Mouse (Mus musculus) liver, embryonic 14.5 days (tissue): ENCODE results near the gene Ttc4. TPM values are rescaled to one million over a fixed set of nuclear protein-coding genes. Genes with fewer than 3 reads are reported as not detected.

ENCODE experiments used
- ATAC-seq: fragments of 200-750 bp; cut with Nextera tagmentation; 2 replicates; pipeline ENCODE4 v1.8.0; 2017; ENCODE audit warnings: moderate number of reproducible peaks, mild to moderate bottlenecking, moderate library complexity; ENCODE audit not compliant: insufficient read depth
- DNase-seq, 3 experiments: peaks; one replicate each; pipeline ENCODE4 v3.0.0-alpha.2; 2012 to 2013; ENCODE audit warnings: low read depth in 3 of 3, low spot score in 3 of 3
- H3K27ac ChIP-seq: fragments of 300-500 bp; sonication (generic); 2 replicates; pipeline ENCODE4 v1.5.1; 2014; ENCODE audit warnings: moderate library complexity, mild to moderate bottlenecking, control low read depth, inconsistent platforms
- H3K27me3 ChIP-seq: fragments of 300-500 bp; sonication (generic); 2 replicates; pipeline ENCODE4 v1.6.1; 2014; ENCODE audit warnings: mild to moderate bottlenecking, low read length, moderate library complexity; ENCODE audit not compliant: control insufficient read depth, insufficient read depth
- H3K36me3 ChIP-seq: fragments of 300-500 bp; sonication (generic); replicated peaks from 2 replicates; pipeline ENCODE4 v1.6.1; 2014; ENCODE audit warnings: low read depth; ENCODE audit not compliant: control insufficient read depth, insufficient read depth
- H3K4me1 ChIP-seq, 2 experiments: fragments of 200-500 bp in 1 of 2; fragments of 300-500 bp in 1 of 2; sonication (generic) in 1 of 2; replicated peaks; 2 replicates each; pipeline ENCODE4 v1.6.1; 2012 to 2014; ENCODE audit warnings: antibody characterized with exemption in 1 of 2, inconsistent platforms in 1 of 2, low read length in 1 of 2; ENCODE audit not compliant: control insufficient read depth in 2 of 2, insufficient read depth in 2 of 2
- H3K4me2 ChIP-seq: fragments of 300-500 bp; sonication (generic); 2 replicates; pipeline ENCODE4 v1.6.1; 2014; ENCODE audit warnings: low read depth, mild to moderate bottlenecking, control low read depth, moderate library complexity
- H3K4me3 ChIP-seq, 2 experiments: fragments of 200-500 bp in 1 of 2; fragments of 300-500 bp in 1 of 2; sonication (generic) in 1 of 2; 2 replicates each; pipeline ENCODE4 v1.5.1; 2012 to 2014; ENCODE audit warnings: low read depth in 2 of 2, low read length in 2 of 2, mild to moderate bottlenecking in 2 of 2, control low read depth in 1 of 2, inconsistent platforms in 1 of 2, moderate library complexity in 1 of 2; ENCODE audit not compliant: insufficient read depth in 1 of 2
- H3K9ac ChIP-seq: fragments of 300-500 bp; sonication (generic); replicated peaks from 2 replicates; pipeline ENCODE4 v1.6.1; 2014; ENCODE audit warnings: mild to moderate bottlenecking, control low read depth, moderate library complexity
- H3K9me3 ChIP-seq: fragments of 300-500 bp; sonication (generic); 2 replicates; pipeline ENCODE4 v1.6.1; 2016; ENCODE audit warnings: low read length, mixed read lengths; ENCODE audit not compliant: control insufficient read depth
- CTCF ChIP-seq: IDR thresholded peaks from 2 replicates; pipeline ENCODE4 v1.5.1; 2016; ENCODE audit warnings: antibody characterized with exemption, low read depth, control low read depth
- EP300 ChIP-seq: IDR thresholded peaks from 2 replicates; pipeline ENCODE4 v1.6.1; 2016; ENCODE audit warnings: antibody characterized with exemption, low read depth
- WGBS: fragments of 180-500 bp; shearing (Covaris S2); extraction: QIAGEN DNeasy Blood & Tissue Kit; methylation state at CpG from one replicate; pipeline ENCODE4 v1.1.7; 2014; ENCODE audit not compliant: insufficient replicate concordance; 5-methylcytosine and 5-hydroxymethylcytosine counted together
- polyA plus RNA-seq, 2 experiments: library from polyadenylated mRNA; depleted of rRNA in 1 of 2; stranded (reverse) in 1 of 2; unstranded in 1 of 2; fragments of >200 nt; fragmentation: Nextera tagmentation in 1 of 2; extraction: Ambion mirVana in 1 of 2; gene quantifications; 2 replicates each; pipeline versions ENCODE4 v1.2.1 to v1.2.3; 2012 to 2014

Ttc4 gene
- polyA plus RNA-seq, 2 experiments = 31.1 to 34.3 TPM

- Histone ChIP-seq H3K9me3 (no peaks in the 10 kb centered on the region), H3K27me3 (no peaks in the 10 kb centered on the region), H3K4me2 (no peak overlapping the region), H3K36me3 (no peaks in the 10 kb centered on the region), H3K4me1 (0 out of 4 replicates have a peak, but pooled peaks cover 0 to 2% of the 10 kb centered on the region in 2 experiments), H3K9ac (no peak overlapping the region), H3K4me3 (no peak overlapping the region), H3K27ac (no peak overlapping the region)
- no peak for ATAC-seq
- WGBS = 58% methylated on average over 5 of the region's 5 CpGs
- TF ChIP-seq EP300 = no peak
- no peak for TF ChIP-seq CTCF
- no peak for DNase-seq
These were observed 32.9 kb downstream of the Ttc4 start for GRCm38 (mm10) chr4:106645797-106646196.

- H3K9me3 ChIP-seq = no peaks in the 10 kb centered on the region
- WGBS = 50% methylated on average over 6 of the region's 6 CpGs
- H3K27me3 ChIP-seq = no peaks in the 10 kb centered on the region
- H3K9ac ChIP-seq = no peak overlapping the region
- no peak overlapping the region for H3K4me3 ChIP-seq
- H3K4me1 ChIP-seq = no peaks in the 10 kb centered on the region
- no peak overlapping the region for H3K27ac ChIP-seq
- no peak for TF ChIP-seq EP300
- TF ChIP-seq CTCF = no peak
- H3K36me3 ChIP-seq = no peaks in the 10 kb centered on the region
- DNase-seq (no peak), ATAC-seq (no peak)
- H3K4me2 ChIP-seq = no peak overlapping the region
These were observed 34.5 kb downstream of the Ttc4 start for GRCm38 (mm10) chr4:106644218-106644610.

- no peaks in the 10 kb centered on the region for H3K9me3 ChIP-seq
- H3K9ac ChIP-seq = no peak overlapping the region
- TF ChIP-seq CTCF (no peak), EP300 (no peak)
- DNase-seq = no peak
- no peak for ATAC-seq
- H3K36me3 ChIP-seq = no peaks in the 10 kb centered on the region
- H3K27ac ChIP-seq = no peak overlapping the region
- no peak overlapping the region for H3K4me3 ChIP-seq
- no peaks in the 10 kb centered on the region for H3K4me1 ChIP-seq
- H3K4me2 ChIP-seq = no peak overlapping the region
- no peaks in the 10 kb centered on the region for H3K27me3 ChIP-seq
- 22% methylated on average over 8 of the region's 8 CpGs for WGBS
These were observed 35.1 kb downstream of the Ttc4 start for GRCm38 (mm10) chr4:106643483-106644217.

GRCm38 (mm10) chr4:106634086-106634479, 44.7 kb downstream of the Ttc4 start:
- H3K4me2 ChIP-seq = no peak overlapping the region
- ATAC-seq (no peak), DNase-seq (no peak)
- no peak overlapping the region for H3K9ac ChIP-seq
- no peaks in the 10 kb centered on the region for H3K36me3 ChIP-seq
- no peaks in the 10 kb centered on the region for H3K27me3 ChIP-seq
- H3K4me1 ChIP-seq = 0 out of 4 replicates have a peak, but pooled peaks cover 0 to 2% of the 10 kb centered on the region in 2 experiments
- no peak overlapping the region for H3K27ac ChIP-seq
- 28% methylated on average over 9 of the region's 9 CpGs for WGBS
- H3K9me3 ChIP-seq = no peaks in the 10 kb centered on the region
- no peak for TF ChIP-seq EP300
- no peak for TF ChIP-seq CTCF
- H3K4me3 ChIP-seq = no peak overlapping the region

GRCm38 (mm10) chr4:106633281-106634085, 45.3 kb downstream of the Ttc4 start:
- Histone ChIP-seq H3K27ac (no peak overlapping the region), H3K9me3 (no peaks in the 10 kb centered on the region), H3K9ac (no peak overlapping the region), H3K36me3 (no peaks in the 10 kb centered on the region), H3K4me1 (0 out of 4 replicates have a peak, but pooled peaks cover 0 to 4% of the 10 kb centered on the region in 2 experiments), H3K4me2 (no peak overlapping the region), H3K4me3 (no peak overlapping the region), H3K27me3 (no peaks in the 10 kb centered on the region)
- ATAC-seq (no peak), DNase-seq (no peak)
- no peak for TF ChIP-seq CTCF
- TF ChIP-seq EP300 = no peak
- 40% methylated on average over 8 of the region's 8 CpGs for WGBS
